Mouse (Mus musculus) neural tube, embryonic 11.5 days (tissue): Measurements from ENCODE around the gene 1110017D15Rik. TPM values are rescaled to one million over a fixed set of nuclear protein-coding genes. Genes with fewer than 3 reads are reported as not detected.
"Not testable (repeated sequence)": the region's sequence is repeated elsewhere in the genome, so short reads cannot be mapped to it uniquely, and the experiment has no call there.

Experiments used
- ATAC-seq: fragments of 200-750 bp; cut with Nextera tagmentation; 2 replicates; pipeline ENCODE4 v1.8.0; 2017; ENCODE audit warnings: moderate number of reproducible peaks, mild to moderate bottlenecking, moderate TSS enrichment, moderate library complexity; ENCODE audit not compliant: insufficient read depth, low FRiP score, low TSS enrichment
- DNase-seq: peaks from one replicate; pipeline ENCODE4 v3.0.0-alpha.2; 2015; ENCODE audit warnings: low spot score
- H3K27ac ChIP-seq: fragments of 300-500 bp; sonication (generic); 2 replicates; pipeline ENCODE4 v1.5.1; 2014; ENCODE audit warnings: low read depth, mild to moderate bottlenecking, low read length
- H3K27me3 ChIP-seq: fragments of 300-500 bp; sonication (generic); 2 replicates; pipeline ENCODE4 v1.6.1; 2014; ENCODE audit warnings: mild to moderate bottlenecking, low read length, mixed read lengths; ENCODE audit not compliant: control insufficient read depth, insufficient read depth
- H3K36me3 ChIP-seq: fragments of 300-500 bp; sonication (generic); 2 replicates; pipeline ENCODE4 v1.6.1; 2014; ENCODE audit warnings: mild to moderate bottlenecking, low read length, moderate library complexity, mixed read lengths; ENCODE audit not compliant: control insufficient read depth, insufficient read depth
- H3K4me1 ChIP-seq: fragments of 300-500 bp; sonication (generic); 2 replicates; pipeline ENCODE4 v1.6.1; 2014; ENCODE audit warnings: low read length, mixed read lengths; ENCODE audit not compliant: control insufficient read depth, insufficient read depth
- H3K4me2 ChIP-seq: fragments of 300-500 bp; sonication (generic); 2 replicates; pipeline ENCODE4 v1.6.1; 2014; ENCODE audit warnings: low read depth, mild to moderate bottlenecking, moderate library complexity
- H3K4me3 ChIP-seq: fragments of 300-500 bp; sonication (generic); 2 replicates; pipeline ENCODE4 v1.5.1; 2014; ENCODE audit warnings: low read depth, low read length
- H3K9ac ChIP-seq: fragments of 300-500 bp; sonication (generic); 2 replicates; pipeline ENCODE4 v1.6.1; 2014; ENCODE audit warnings: mild to moderate bottlenecking, low read length
- H3K9me3 ChIP-seq: fragments of 300-500 bp; sonication (generic); 2 replicates; pipeline ENCODE4 v1.6.1; 2016; ENCODE audit warnings: low read length; ENCODE audit not compliant: control insufficient read depth
- WGBS: fragments of 180-500 bp; shearing (Covaris S2); extraction: QIAGEN DNeasy Blood & Tissue Kit; methylation state at CpG from one replicate; pipeline ENCODE4 v1.1.7; 2014; 5-methylcytosine and 5-hydroxymethylcytosine counted together
- polyA plus RNA-seq: library from polyadenylated mRNA; unstranded; fragments of >200 nt; fragmentation: Nextera tagmentation; extraction: Ambion mirVana; gene quantifications from 2 replicates; pipeline ENCODE4 v1.2.1, GENCODE M21; 2014

1110017D15Rik gene
- polyA plus RNA-seq, 1 experiment from 2014 or later: 2.5 TPM

DNA sequence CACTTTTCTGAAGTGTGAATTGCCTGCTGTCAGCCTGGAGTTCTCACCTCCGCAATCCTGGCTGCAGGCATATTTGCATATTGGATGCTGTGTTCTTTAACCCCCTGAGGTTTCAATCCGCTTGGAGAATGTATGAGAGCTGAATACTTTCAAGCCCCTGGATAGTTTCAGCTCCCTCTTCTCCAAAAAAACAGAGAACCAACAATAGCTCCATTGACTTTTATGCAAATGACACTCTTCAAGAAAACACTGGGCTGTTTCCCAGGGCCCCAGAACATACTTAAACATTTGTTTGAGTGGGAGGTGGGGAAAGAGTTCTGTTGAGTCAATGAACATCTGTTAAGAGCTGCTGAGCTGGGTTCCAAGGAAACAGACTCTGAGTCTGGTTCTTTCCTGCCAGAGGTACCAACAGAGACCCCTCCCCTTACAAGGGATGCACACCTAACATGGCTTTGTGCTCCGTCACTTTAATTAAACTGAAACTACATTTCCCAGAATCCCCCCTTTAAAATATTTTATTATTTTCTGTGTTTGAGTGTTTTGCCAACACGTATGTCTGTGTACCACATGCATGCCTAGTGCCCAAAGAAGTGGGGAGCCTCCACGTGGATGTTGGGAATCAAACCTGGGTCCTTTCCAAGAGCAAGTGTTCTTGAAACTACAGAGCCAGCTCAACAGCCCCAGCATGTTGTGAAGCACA is 46.3 kb downstream of the 1110017D15Rik start:
- Histone ChIP-seq H3K27me3 (no peaks in the 10 kb centered on the region), H3K36me3 (no peaks in the 10 kb centered on the region), H3K4me2 (no peak overlapping the region), H3K4me1 (peaks cover 9% of the 10 kb centered on the region; the same call in 1 of the 2 replicates), H3K9me3 (no peaks in the 10 kb centered on the region), H3K27ac (peak overlapping the region; percentile 69), H3K9ac (no peak overlapping the region), H3K4me3 (no peak overlapping the region)
- 41% methylated on average over 5 of the region's 5 CpGs for WGBS
- DNase-seq (peak; percentile 44), ATAC-seq (peak; percentile 74)

DNA sequence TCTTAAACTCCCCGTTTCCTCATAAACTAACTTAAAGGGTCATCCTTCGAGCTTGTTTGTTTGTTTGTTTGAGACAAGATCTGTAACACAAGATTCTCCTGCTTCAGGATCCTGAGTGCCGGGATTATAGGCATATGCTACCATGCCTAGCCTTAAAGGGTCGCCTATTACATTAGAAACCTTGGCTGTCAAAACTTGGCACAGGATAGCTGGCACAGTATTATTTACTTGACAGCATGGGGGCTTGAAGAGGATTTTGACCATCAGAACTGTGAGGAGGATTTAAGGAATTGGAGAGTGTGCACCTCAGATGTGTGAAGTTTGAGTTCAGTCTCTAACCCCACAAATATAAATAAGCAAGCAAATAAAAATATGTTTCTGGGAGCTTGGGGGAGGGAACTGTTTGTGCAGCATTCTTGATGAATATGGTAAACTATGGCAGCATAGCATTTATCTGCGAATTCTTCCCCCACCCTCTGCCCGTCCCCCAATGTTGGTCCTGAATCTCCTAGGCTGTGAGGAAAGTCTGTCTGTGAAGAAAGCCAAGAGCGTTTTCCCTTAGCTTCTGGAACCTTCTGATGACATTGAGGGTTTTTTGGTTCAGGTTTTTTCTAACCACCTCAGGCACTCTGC is 47.0 kb downstream of the 1110017D15Rik start:
- Histone ChIP-seq H3K4me1 (peaks cover 9% of the 10 kb centered on the region; the same call in 1 of the 2 replicates), H3K9ac (no peak overlapping the region), H3K9me3 (no peaks in the 10 kb centered on the region), H3K36me3 (no peaks in the 10 kb centered on the region), H3K4me2 (no peak overlapping the region), H3K27ac (peak overlapping the region; percentile 69; the same call in 1 of the 2 replicates), H3K4me3 (no peak overlapping the region), H3K27me3 (no peaks in the 10 kb centered on the region)
- no peak for ATAC-seq
- no peak for DNase-seq
- WGBS: 65% methylated on average over 7 of the region's 7 CpGs

DNA sequence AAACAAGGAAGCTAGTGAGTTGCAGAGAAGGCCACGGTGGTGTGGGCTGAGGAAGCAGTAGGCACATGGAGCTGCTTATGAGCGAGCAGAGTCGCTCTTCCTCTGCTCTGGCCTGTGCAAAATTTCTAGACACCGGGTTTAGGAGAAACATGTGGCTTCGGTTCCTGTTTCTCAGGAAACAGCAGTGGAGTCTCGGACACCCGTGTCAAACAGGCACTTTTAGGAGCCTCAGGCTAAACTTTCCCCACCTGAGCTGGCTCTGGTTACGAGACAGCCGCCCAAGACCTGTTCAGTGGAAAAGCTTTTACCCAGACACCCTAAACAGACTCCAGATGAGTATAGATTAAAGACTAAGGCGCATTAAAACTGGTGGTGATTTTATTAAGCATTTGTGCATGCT is 47.9 kb downstream of the 1110017D15Rik start:
- ATAC-seq (no peak), DNase-seq (no peak)
- Histone ChIP-seq H3K4me2 (no peak overlapping the region), H3K36me3 (no peaks in the 10 kb centered on the region), H3K27me3 (no peaks in the 10 kb centered on the region), H3K4me1 (peaks cover 9% of the 10 kb centered on the region; the same call in 1 of the 2 replicates), H3K4me3 (no peak overlapping the region), H3K9me3 (no peaks in the 10 kb centered on the region), H3K9ac (no peak overlapping the region), H3K27ac (no peak overlapping the region)
- WGBS: 85% methylated on average over 10 of the region's 10 CpGs

DNA sequence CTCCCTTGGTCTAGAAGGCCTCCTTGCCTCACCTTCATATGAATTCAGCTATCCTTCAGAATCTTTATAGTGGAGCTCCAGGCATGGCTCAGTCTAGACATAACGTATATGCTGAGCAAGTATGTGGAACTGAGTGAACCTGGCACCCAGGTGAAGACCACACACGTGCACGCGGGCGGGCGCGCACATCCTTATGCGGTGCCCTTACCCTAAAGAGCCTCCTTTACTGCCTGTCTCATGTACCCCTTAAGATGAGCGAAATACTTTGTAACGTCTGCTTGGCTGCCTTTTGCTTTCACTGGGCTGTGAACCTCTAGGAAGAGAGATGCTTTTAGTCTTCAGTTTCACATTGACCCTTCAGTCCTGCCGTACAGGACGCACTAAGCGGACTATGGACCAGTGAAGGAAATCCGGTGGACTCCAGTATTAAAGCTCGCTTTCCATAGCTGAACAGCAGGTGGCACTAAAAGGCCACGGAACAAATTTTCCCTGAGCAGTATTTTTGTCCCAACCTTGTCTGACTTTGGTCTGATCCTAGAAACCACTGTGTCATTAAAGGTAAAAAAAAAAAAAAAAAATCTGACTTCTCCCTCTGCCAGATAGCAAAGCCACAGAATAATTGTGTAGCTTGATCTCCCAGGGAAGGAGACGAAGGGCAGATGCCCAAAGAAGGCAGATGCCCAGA is 48.6 kb downstream of the 1110017D15Rik start:
- peaks cover 9% of the 10 kb centered on the region; the same call in 1 of the 2 replicates for H3K4me1 ChIP-seq
- WGBS: 63% methylated on average over 17 of the region's 17 CpGs
- no peaks in the 10 kb centered on the region for H3K36me3 ChIP-seq
- H3K9ac ChIP-seq: no peak overlapping the region
- H3K27ac ChIP-seq: no peak overlapping the region
- no peak for ATAC-seq
- DNase-seq: peak; percentile 72
- H3K4me3 ChIP-seq: no peak overlapping the region
- no peaks in the 10 kb centered on the region for H3K9me3 ChIP-seq
- H3K4me2 ChIP-seq: no peak overlapping the region
- no peaks in the 10 kb centered on the region for H3K27me3 ChIP-seq

DNA sequence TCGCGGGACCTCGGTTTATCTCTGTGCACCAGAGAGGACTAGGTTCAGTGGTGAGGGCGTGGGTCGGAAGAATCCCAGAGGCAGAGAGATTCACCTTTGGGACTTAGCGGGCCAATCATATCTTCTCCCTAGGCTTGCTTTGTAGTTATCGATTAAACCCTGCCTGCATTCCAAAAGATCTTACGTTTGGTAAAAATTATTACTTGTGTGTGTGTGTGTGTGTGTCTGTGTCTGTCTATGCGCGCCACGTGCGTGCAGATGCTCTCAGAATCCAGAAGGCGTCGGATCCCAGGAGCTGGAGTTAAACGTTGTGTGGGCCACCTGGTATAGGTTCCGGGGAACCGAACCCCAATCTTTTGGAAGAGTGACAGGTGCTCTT is 51.9 kb downstream of the 1110017D15Rik start:
- Histone ChIP-seq H3K27me3 (no peaks in the 10 kb centered on the region), H3K9ac (peak overlapping the region; percentile 61), H3K4me1 (peaks cover 6% of the 10 kb centered on the region; the same call in 1 of the 2 replicates), H3K9me3 (no peaks in the 10 kb centered on the region), H3K36me3 (no peaks in the 10 kb centered on the region; the same call in 1 of the 2 replicates), H3K4me3 (peak overlapping the region; percentile 62), H3K27ac (no peak overlapping the region), H3K4me2 (peak overlapping the region; percentile 38)
- WGBS: 4% methylated on average over 17 of the region's 17 CpGs
- ATAC-seq: no peak
- DNase-seq: no peak

DNA sequence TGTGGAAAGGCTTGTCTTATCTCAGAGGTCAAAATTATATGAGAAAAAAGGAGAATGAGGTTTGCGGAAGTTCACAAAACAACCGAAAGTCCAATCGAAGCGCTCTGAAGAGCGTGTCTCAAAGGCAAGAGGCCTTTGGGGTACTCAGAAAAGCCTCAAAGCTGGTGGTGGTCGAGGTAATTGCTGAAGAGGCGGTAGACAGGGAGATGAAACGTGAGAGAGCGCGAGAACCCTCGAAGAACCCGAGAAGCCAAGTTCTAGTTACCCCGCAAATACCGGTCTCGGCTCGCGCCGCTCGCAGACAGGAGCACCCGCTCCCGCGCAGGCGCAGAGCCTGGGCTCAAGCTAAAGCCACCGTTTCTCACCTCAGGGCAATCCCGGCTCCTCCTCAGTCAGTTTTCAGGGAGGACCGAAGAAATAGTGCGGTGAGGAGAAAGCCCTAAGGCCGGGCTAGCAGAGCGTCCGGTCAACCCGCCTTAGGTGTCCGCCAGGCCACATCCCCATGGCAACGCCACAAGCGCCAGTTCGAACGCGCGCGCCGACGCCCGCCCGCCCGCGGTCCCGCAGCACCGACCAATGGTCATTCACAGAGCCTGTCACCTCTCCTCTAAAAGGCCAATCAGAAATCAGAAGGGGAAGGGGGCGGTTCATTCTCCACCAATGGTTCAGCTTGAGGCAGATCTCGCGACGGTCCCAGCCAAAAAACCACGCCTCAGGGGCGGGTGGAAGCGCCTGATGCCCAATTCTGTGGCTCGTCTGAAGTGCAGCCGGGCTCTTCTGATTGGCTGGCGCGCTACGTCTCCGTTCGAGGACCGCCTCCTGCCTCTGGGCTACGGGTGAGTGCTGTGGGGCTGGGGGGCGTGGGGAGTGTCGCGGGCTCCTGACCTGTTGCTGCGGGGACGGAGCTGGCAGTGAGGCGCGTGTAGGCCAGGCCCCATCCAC is 52.5 kb downstream of the 1110017D15Rik start, which contains the start of the genes Kif24 and Nudt2:
Gene Kif24, minus strand, starts transcription at position 543 of the 942 bp plus-strand sequence.
Gene Nudt2, plus strand, starts transcription at position 807 of the 942 bp plus-strand sequence.
- peak within 1 kb of the TSS; percentile 54 for H3K4me2 ChIP-seq
- WGBS: under 1% methylated on average over 70 of the region's 70 CpGs
- H3K9ac ChIP-seq: peak within 1 kb of the TSS; percentile 67
- no peaks in the 10 kb centered on the region; the same call in 1 of the 2 replicates for H3K4me1 ChIP-seq
- peak; percentile 99 for DNase-seq
- H3K9me3 ChIP-seq: no peaks in the 10 kb centered on the region
- peak; percentile 99 for ATAC-seq
- H3K36me3 ChIP-seq: no peaks in the 10 kb centered on the region; the same call in 1 of the 2 replicates
- no peak within 1 kb of the TSS for H3K27ac ChIP-seq
- peak within 1 kb of the TSS; percentile 62 for H3K4me3 ChIP-seq
- H3K27me3 ChIP-seq: no peaks in the 10 kb centered on the region

DNA sequence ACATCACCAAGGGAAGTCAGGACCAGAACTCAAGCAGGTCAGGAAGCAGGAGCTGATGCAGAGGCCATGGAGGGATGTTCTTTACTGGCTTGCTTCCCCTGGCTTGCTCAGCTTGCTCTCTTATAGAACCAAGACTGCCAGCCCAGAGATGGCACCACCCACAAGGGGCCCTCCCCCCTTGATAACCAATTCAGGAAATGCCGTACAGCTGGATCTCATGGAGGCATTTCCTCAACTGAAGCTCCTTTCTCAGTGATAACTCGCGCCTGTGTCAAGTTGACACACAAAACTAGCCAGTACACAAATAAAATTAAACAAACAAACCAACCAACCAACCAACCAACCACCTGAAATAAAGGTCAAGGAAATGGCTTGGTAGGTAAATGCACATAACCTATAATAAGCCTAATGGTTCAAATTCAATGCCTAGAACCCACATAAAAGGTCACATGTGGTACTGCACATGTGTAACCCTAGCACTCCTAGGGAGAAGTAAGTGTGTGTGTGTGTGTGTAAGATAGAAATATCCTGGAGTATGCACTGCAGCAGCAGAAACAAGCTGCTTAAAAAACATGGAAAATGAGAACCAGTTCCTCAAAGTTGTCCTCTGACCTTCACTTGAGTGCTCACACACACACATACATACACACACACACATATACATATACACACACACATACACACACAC is 53.9 kb downstream of the 1110017D15Rik start:
- not testable (repeated sequence) for H3K4me3 ChIP-seq, H3K4me1 ChIP-seq, DNase-seq, H3K9me3 ChIP-seq, ATAC-seq, H3K36me3 ChIP-seq, H3K27ac ChIP-seq, H3K27me3 ChIP-seq, H3K9ac ChIP-seq
- WGBS: 84% methylated on average over 3 of the region's 3 CpGs
- H3K4me2 ChIP-seq: peak overlapping the region; percentile 54; the same call in 1 of the 2 replicates
